Mouse (Mus musculus): ENCODE data around the gene Rps19bp1. TPM values are rescaled to one million over a fixed set of nuclear protein-coding genes. Genes with fewer than 3 reads are reported as not detected.
A peak's percentile ranks its signal among the peaks of the same experiment; 100 is the strongest.

The Rps19bp1 gene
- total RNA-seq, 2 experiments from 2014 or later = 40.9 to 41.1 TPM

GRCm38 (mm10) chr15:80258240-80259170, 5.6 kb downstream of the Rps19bp1 start:
- no peak for DNase-seq (ENCODE audit: low spot score in 2 of 2)
- intact Hi-C loops (cut with DNase I) = no loop called here

DNA sequence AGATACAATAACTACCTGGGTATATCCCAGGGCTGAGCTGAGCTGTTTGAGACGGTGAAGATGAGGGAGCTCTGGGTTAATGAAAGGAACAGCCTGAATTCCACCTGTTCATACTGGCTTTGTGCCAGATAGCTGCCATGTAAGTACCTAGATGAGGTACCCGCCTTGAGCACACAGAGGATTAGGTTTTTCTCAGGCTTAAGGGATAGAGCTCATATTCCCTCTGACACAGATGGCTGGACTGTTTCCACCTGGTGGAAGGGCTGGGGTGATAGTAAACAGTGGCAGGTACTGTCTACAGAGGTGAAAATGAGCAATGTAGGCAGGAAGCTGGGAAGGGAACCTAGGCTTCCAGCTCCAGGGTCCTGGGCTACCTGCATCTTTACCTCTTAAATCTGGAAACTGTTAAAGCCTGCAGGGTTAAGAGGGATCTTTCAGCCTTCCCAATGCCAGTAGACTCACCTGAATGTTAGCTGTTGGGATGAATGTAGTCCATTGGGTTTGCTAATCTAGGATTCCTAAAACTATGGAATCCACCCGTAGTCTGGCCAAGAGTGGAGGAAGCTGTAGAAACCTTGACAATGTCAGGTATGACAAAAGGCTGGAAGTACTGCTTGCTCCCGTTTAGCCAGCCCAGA, 6.4 kb downstream of the Rps19bp1 start:
- intact Hi-C loops (cut with DNase I) = no loop called here
- no peak for DNase-seq (ENCODE audit: low spot score in 2 of 2)

DNA sequence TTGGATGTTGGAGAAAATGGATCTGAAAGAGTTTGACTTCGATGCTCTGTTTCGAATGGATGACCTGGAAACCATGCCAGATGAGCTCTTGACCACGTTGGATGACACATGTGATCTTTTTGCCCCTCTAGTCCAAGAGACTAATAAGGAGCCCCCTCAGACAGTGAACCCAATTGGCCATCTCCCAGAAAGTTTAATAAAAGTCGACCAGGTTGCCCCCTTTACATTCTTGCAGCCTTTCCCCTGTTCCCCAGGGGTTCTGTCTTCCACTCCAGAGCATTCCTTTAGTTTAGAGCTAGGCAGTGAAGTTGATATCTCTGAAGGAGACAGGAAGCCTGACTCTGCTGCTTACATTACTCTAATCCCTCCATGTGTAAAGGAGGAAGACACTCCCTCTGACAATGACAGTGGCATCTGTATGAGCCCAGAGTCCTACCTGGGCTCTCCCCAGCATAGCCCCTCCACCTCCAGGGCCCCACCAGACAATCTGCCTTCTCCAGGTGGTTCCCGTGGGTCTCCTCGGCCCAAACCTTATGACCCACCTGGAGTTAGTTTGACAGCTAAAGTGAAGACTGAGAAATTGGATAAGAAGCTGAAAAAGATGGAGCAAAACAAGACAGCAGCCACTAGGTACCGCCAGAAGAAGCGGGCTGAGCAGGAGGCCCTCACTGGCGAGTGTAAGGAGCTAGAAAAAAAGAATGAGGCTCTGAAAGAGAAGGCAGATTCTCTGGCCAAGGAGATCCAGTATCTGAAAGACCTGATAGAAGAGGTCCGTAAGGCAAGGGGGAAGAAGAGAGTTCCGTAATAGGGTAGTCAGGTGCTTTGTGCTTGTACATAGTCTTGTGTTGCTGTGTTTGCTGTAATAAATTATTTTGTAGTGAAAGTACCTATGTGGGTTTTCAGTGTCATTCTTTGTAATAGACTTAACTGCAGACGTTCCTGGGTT, 7.2 kb downstream of the Rps19bp1 start:
- DNase-seq (ENCODE audit: low spot score in 2 of 2) = no peak
- intact Hi-C loops (cut with DNase I) = no loop called here

- no peak for DNase-seq (ENCODE audit: low spot score in 2 of 2)
- intact Hi-C loops (cut with DNase I) = no loop called here
Measured at GRCm38 (mm10) chr15:80256242-80256641, 7.9 kb downstream of the Rps19bp1 start.

GRCm38 (mm10) chr15:80255646-80256121, 8.4 kb downstream of the Rps19bp1 start:
- DNase-seq (ENCODE audit: low spot score in 2 of 2) = peak; percentile 64 to 73
- intact Hi-C loops (cut with DNase I) = loop anchor here (2.0 kb wide), 1 partner anchor 21 kb away; the partner anchor contains the start of genes AC140267.1 and Mief1

- intact Hi-C loops (cut with DNase I) = loop anchor here (2.0 kb wide), 1 partner anchor 20 kb away; the partner anchor contains the start of genes AC140267.1 and Mief1
- peak; percentile 98 to 99 for DNase-seq (ENCODE audit: low spot score in 2 of 2)
Measured at GRCm38 (mm10) chr15:80254847-80255645, 9.1 kb downstream of the Rps19bp1 start, which contains the start of gene Atf4. Atf4 (plus strand) TSS chr15:80255184.

DNA sequence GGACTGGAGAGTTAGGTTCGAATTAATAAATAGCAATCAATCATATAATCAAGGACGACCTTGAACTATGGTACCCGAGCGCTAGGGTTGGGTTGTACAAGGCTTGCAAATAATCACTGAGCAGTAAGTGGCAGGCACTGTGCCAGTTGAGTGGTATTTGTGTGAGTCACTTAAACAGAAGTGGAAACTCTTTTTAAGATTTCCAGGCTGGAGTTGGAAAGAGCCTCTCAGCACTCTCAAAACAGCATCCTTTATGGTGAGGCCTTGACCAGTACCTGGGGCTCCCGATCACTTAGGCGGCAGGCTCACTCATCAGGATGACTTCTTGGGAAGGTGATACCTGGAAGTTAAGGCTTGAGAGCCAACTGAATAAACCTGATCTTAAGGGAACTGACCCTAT, 9.9 kb downstream of the Rps19bp1 start:
- no peak for DNase-seq (ENCODE audit: low spot score in 2 of 2)
- intact Hi-C loops (cut with DNase I) = loop anchor here (2.0 kb wide), 1 partner anchor 19 kb away; the partner anchor contains the start of genes AC140267.1 and Mief1

GRCm38 (mm10) chr15:80253530-80253929, 10.6 kb downstream of the Rps19bp1 start:
- intact Hi-C loops (cut with DNase I) = no loop called here

GRCm38 (mm10) chr15:80250586-80250985, 13.5 kb downstream of the Rps19bp1 start:
- no peak for DNase-seq (ENCODE audit: low spot score in 2 of 2)
- intact Hi-C loops (cut with DNase I) = no loop called here

More at GRCm38 (mm10) chr15:80253530-80253929, 10.6 kb downstream of the Rps19bp1 start:
- no peak for DNase-seq (ENCODE audit: low spot score in 2 of 2)

DNA sequence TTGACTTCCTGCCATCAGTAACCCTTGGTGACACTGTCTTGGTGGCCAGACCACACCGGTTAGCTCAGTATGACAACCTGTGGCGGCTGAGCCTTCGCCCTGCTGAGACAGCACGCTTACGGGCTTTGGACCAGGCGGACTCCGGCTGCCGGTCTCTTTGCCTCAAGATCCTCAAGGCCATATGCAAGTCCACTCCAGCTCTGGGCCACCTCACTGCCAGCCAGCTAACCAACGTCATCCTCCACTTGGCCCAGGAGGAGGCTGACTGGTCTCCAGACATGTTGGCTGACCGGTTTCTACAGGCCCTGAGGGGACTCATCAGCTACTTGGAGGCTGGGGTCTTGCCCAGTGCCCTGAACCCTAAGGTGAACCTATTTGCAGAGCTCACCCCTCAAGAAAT, 14.4 kb downstream of the Rps19bp1 start:
- no peak for DNase-seq (ENCODE audit: low spot score in 2 of 2)
- intact Hi-C loops (cut with DNase I) = no loop called here

DNA sequence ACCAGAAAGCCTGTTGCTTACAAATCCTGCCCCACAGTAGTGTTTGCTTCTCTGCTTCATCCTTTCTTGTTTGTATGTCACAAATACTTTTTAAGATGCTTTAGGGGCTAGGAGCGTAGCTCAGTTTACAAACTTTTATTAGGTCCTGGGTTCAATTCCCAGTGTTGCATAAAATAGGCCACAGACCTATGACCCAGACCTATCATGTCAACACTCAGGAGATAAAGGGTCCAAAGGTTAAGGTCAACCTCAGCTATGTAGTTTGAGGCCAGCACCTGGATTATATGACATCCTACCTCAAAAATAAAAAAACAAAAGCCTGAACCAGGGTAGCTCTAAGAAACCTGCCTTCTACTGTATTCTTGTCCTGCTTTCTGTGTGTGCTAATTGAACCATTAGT, 15.5 kb downstream of the Rps19bp1 start:
- intact Hi-C loops (cut with DNase I) = no loop called here
- DNase-seq (ENCODE audit: low spot score in 2 of 2) = no peak

- intact Hi-C loops (cut with DNase I) = no loop called here
- no peak for DNase-seq (ENCODE audit: low spot score in 2 of 2)
Measured at GRCm38 (mm10) chr15:80248135-80248534, 16.0 kb downstream of the Rps19bp1 start.

GRCm38 (mm10) chr15:80235535-80235934, 28.6 kb downstream of the Rps19bp1 start, which contains the start of gene AC140267.1:
AC140267.1 (plus strand) TSS chr15:80235835.
- intact Hi-C loops (cut with DNase I) = loop anchor here (2.0 kb wide), 1 partner anchor 19 kb away; the partner anchor contains the start of gene Atf4
- no peak for DNase-seq (ENCODE audit: low spot score in 2 of 2)

- intact Hi-C loops (cut with DNase I) = loop anchor here (2.0 kb wide), 1 partner anchor 21 kb away; the partner anchor contains the start of gene Atf4
- peak; percentile 96 to 97 for DNase-seq (ENCODE audit: low spot score in 2 of 2)
Measured at GRCm38 (mm10) chr15:80233733-80234509, 30.2 kb downstream of the Rps19bp1 start, which contains the start of gene Mief1. Mief1 (plus strand) TSS chr15:80234018.

- no peak for DNase-seq (ENCODE audit: low spot score in 2 of 2)
- intact Hi-C loops (cut with DNase I) = no loop called here
Measured at GRCm38 (mm10) chr15:80233053-80233452, 31.1 kb downstream of the Rps19bp1 start.

- intact Hi-C loops (cut with DNase I) = no loop called here
Measured at GRCm38 (mm10) chr15:80232331-80232730, 31.8 kb downstream of the Rps19bp1 start.

GRCm38 (mm10) chr15:80228071-80228800, 35.9 kb downstream of the Rps19bp1 start:
- intact Hi-C loops (cut with DNase I) = loop anchor here (5.0 to 10.0 kb wide), 4 partner anchors 34 to 283 kb away; partner anchors contain the start of genes Mgat3, Rps19bp1 and Tab1
- no peak for DNase-seq (ENCODE audit: low spot score in 2 of 2)

More at GRCm38 (mm10) chr15:80232331-80232730, 31.8 kb downstream of the Rps19bp1 start:
- DNase-seq (ENCODE audit: low spot score in 2 of 2) = no peak
